Mouse (Mus musculus) neural tube, embryonic 10.5 days (tissue): ENCODE measurements at regions not wholly inside any gene's neighbourhood (a gene's known extent, or its start where the extent isn't known, plus 50 kb on each side); places are given as distances from the start of the nearest gene placed in this dataset.

Source experiments
- DNase-seq: peaks from one replicate; pipeline ENCODE4 v3.0.0-alpha.2; 2017; ENCODE audit warnings: low spot score; ENCODE audit errors: extremely low spot score

GRCm38 (mm10) chr17:67569865-67570264 is 62.7 kb downstream of the Lrrc30 start:
- no peak for DNase-seq

GRCm38 (mm10) chr17:67566216-67566615 is 66.3 kb downstream of the Lrrc30 start:
- no peak for DNase-seq

GRCm38 (mm10) chr17:67565746-67566145 is 66.8 kb downstream of the Lrrc30 start:
- no peak for DNase-seq

DNA sequence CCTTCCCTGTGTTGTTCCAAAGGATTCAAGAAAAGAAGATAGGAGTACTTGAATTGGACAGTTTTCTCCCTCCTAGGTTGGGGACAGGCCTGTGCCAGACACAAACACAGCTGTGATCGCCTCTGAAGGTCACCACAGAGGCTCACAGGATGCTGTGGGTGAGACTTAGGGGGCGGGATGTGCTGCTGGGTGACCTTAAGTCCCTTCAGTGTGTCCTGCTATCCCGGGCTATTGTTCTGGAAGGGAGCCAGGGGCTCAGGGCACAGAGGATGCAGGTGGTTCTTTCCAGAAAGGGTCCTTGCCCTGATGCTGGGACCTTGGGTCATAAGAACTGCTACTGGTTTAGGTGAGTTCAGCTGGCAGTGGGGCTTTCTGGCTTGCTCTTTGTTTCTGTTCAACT is 67.7 kb downstream of the Lrrc30 start:
- DNase-seq = no peak

- no peak for DNase-seq
Observed at GRCm38 (mm10) chr17:67563036-67563435, 69.5 kb downstream of the Lrrc30 start.

- no peak for DNase-seq
Observed at GRCm38 (mm10) chr17:67561802-67562201, 70.7 kb downstream of the Lrrc30 start.

DNA sequence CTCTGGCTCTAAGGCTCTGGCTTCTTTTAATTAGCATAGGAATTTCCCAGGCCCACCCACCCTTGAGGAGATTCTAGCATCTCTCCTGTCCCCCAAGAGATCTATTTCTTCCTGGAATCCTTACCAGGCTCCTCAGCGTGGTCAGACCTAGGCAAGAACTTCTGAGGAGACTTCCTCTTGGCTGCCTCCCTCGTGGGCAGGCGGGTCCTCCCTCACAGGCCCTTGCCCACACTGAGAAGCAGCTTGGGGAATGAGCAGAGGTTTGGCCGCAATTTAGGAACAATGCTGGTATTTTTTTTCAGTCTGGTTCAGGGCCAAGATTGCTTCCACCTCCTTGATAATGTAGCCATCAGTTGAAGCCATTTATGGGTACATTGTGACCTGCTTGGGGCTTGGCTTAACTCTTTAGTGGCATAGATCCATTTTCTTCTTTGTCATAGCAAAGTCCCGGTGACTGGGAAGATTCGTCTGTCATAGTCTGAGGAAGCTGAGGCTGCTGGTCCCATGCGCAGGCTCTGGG is 75.1 kb downstream of the Lrrc30 start:
- DNase-seq = no peak

DNA sequence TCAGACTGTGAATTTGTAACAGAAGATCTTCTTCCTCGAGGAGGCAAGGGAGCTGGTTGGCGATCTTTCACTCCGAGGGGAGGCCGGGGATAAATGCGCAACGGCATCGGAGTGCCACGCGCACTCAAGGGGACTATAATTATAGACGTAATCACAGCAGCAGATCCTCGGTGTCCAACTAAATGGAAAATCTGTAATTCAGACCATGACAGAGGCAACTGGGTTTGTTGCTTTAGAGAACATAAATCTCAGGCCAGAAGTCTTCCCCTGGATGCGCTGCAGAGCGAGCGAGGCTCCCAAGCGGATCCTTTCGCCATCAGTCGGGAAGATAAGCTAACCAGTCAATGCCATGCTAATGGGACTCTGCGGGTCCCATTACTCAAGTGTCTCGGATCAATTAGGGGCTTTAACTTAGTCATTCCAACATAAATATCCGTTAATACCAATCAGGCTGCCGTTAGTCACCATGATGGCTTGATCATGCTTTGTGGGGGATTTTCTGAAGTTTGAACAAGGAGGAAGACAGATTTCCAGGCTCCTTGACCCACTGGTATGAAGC is 79.9 kb downstream of the Lrrc30 start:
- DNase-seq = no peak

- peak; percentile 55 for DNase-seq
Observed at GRCm38 (mm10) chr17:67548966-67549700, 83.4 kb downstream of the Lrrc30 start.

DNA sequence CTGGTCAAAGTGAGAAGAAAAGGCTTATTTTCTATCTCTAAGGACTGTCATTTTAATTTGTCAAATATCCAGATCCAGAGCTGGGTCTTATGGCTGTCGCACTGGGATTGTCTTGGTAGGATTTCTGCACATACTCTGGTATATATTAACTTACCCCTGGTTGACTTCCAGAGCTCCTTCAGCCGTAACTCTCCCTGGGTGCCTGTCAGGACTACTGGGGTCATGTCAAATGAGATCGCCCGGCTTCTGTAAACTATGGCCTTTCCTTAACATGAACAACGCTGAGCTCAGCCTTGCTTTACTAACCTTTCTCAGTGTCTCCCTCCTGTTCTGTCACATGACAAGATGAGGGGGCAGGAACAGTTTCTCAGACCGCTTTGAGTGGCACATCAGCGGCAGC is 88.1 kb downstream of the Lrrc30 start:
- DNase-seq = no peak

GRCm38 (mm10) chr17:67532331-67532730 is 100.2 kb downstream of the Lrrc30 start:
- DNase-seq = no peak

DNA sequence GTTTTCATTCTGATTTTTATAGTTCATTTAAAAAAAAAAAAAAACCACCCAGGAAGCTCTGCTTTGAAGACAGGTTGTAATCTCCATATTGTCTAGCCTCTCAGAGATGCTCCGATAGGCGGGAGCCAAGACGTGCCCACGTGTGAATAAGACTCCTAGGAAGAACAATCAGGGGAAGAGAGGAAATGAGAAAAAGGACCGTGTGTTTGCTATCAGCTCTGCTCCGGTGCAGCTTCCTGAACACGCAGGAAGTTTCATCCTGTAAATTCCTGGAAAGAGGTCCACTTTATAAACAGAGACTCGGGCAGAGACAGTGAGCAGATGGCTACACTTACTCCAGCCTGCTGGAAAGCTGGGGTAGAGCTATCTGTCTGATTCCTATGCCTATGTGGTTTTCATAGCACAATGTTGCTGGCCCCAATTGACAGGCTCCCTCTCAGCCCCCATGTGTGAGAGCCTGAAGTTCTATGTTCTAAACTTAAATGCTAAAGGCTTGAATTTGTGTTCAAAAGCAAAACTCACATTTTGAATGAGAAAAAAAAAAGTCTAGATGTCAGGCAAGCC is 111.6 kb downstream of the Lrrc30 start:
- DNase-seq = no peak

GRCm38 (mm10) chr17:67515601-67516147 is 116.8 kb downstream of the Lrrc30 start:
- no peak for DNase-seq

DNA sequence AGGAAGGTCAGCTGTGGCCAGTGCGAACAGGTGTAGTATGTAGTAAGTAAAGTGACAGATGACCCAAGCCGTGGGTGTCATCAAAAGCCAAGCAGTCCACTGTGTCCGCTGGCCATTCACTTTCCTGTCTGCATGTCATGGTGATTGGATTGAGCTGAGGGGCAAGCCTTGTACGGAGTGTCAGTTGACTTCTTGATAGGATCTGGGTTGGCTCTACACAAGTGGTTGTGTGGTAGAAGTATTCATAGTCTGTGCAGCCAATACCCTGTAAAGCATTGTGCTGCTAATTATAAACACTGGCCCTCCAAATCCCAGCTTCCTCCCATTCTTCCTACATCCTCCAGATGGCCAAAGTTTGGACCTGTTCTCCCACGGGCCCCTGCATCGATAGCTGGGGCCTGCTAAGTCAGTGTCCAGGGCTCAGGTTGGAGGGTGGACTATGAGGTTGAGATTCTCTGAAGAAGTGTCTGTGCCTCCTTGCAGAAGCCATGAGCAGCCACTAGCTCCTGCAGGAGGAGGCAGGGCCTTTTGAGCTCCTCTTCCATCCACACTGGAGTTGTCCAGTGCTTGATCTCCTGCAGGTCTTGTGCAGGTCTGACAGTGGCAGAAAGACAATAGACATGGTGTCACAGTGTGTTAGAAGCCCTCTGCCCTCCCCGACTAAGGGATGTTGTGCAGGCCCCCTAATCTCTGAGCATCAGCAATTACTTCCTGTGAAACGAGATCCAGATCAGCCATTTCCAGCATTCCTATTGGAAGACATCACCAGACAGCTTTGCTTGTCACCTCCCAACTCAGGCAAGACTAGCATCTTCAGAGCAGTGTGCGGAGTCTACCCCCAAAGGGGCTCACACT is 117.9 kb downstream of the Lrrc30 start:
- DNase-seq = no peak

DNA sequence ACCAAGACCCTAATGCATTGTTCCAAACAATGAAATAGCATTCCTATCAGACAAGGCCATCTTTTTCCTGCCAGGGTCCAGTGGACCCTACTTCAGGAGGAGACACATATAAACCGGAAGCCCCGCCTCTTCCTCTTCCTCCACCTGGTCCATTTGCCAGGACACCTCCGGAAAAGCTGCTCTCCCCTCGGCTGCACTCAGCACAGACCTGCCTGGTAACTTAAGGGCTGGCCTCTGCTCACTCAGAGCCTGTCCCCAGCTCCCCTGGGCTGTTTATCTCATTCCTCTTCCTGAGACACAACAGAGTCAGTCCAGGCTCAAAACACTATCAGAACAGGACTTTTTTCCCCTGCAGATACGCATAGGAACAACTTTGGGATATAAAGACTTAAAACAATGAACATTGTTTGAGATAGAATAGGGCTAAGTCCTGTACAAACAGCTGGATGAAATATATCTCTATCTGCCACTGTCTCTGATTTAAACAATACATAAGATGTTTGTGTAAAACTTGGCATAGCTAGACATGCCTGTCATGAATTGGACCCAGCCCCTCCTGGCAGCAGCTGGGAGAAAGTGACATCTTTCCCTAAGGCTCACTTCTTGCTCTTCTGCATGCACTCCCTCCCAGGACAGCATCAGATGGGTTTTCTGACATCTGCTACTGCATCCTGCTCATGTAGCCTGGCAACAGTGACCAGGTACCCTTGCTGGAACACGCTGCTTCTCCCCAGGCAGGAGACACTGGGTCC is 119.6 kb downstream of the Lrrc30 start:
- DNase-seq = no peak

DNA sequence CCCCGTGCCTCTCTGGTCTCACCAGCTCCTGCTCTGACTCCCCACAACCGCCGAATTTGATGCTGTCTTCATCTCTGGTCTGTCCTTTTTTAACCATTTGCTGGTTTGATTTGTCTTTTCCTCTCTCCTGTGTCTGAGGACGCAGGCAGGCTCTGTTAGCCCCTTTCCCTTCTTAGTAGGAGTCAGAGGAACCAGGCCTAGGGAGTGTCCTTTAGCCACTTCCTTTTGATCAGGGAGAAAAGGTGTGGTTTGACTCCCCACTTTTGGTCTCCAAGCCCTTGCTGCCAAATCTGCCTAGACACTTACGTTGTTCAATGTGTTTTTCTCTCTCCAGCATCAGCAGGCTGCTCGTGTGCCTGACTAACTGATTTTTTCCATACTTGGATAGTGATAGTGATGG is 120.5 kb downstream of the Lrrc30 start:
- DNase-seq = no peak

GRCm38 (mm10) chr17:67509921-67510320 is 122.6 kb downstream of the Lrrc30 start:
- DNase-seq = no peak

DNA sequence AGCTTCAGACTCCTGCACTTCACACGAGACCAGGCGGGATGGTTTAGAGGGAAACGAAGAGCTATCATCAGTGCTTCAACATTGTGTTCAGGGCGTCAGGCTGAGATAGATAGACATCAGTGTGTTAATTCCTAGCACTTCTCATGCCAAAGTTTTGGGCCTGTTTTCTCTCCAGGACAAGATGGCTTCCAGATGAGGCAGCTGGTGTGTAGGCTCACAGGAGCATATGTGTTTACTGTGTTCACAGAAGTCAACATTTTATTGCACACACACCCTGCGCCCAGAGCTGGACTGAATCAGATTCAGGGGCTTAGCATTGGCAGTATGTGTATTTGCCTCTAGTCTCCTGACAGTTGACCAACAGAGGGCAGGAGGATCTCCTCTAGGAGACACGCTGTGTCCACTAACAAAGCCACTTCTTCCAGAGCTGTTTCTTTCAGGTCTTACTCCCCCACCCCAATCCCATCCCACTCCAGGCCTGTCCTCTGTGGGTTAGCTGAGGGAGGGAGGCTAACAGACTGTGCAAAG is 123.4 kb downstream of the Lrrc30 start:
- DNase-seq = no peak

GRCm38 (mm10) chr17:67508353-67508752 is 124.2 kb downstream of the Lrrc30 start:
- DNase-seq = no peak

- DNase-seq = no peak
Observed at GRCm38 (mm10) chr17:67506466-67506865, 126.1 kb downstream of the Lrrc30 start.
